Mouse (Mus musculus) forebrain, embryonic 11.5 days (tissue): ENCODE measurements around the gene Lrrn4cl. TPM values are rescaled to one million over a fixed set of nuclear protein-coding genes. Genes with fewer than 3 reads are reported as not detected.
"Not testable (repeated sequence)": the region's sequence is repeated elsewhere in the genome, so short reads cannot be mapped to it uniquely, and the experiment has no call there.

Experiments used
- ATAC-seq: fragments of 200-750 bp; cut with Nextera tagmentation; replicated peaks from 2 replicates; pipeline ENCODE4 v1.8.0; 2017; ENCODE audit warnings: moderate TSS enrichment; ENCODE audit not compliant: low FRiP score
- DNase-seq: peaks from one replicate; pipeline ENCODE4 v3.0.0-alpha.2; 2017; ENCODE audit warnings: low spot score
- H3K27ac ChIP-seq: fragments of 300-500 bp; sonication (generic); 2 replicates; pipeline ENCODE4 v1.5.1; 2014; ENCODE audit warnings: low read depth, low read length
- H3K27me3 ChIP-seq: fragments of 300-500 bp; sonication (generic); 2 replicates; pipeline ENCODE4 v1.6.1; 2014; ENCODE audit warnings: mild to moderate bottlenecking, low read length, mixed read lengths; ENCODE audit not compliant: control insufficient read depth, insufficient read depth
- H3K36me3 ChIP-seq: fragments of 300-500 bp; sonication (generic); 2 replicates; pipeline ENCODE4 v1.6.1; 2014; ENCODE audit warnings: mild to moderate bottlenecking, low read length, moderate library complexity, mixed read lengths; ENCODE audit not compliant: control insufficient read depth, insufficient read depth
- H3K4me1 ChIP-seq: fragments of 300-500 bp; sonication (generic); replicated peaks from 2 replicates; pipeline ENCODE4 v1.6.1; 2014; ENCODE audit warnings: low read length, mixed read lengths; ENCODE audit not compliant: control insufficient read depth, insufficient read depth
- H3K4me2 ChIP-seq: fragments of 300-500 bp; sonication (generic); 2 replicates; pipeline ENCODE4 v1.6.1; 2014; ENCODE audit warnings: low read depth, mild to moderate bottlenecking, low read length, moderate library complexity, mixed read lengths; ENCODE audit not compliant: severe bottlenecking
- H3K4me3 ChIP-seq: fragments of 300-500 bp; sonication (generic); 2 replicates; pipeline ENCODE4 v1.5.1; 2014; ENCODE audit warnings: low read depth, low read length
- H3K9ac ChIP-seq: fragments of 300-500 bp; sonication (generic); 2 replicates; pipeline ENCODE4 v1.6.1; 2014; ENCODE audit warnings: low read length
- H3K9me3 ChIP-seq: fragments of 300-500 bp; sonication (generic); 2 replicates; pipeline ENCODE4 v1.6.1; 2016; ENCODE audit warnings: low read length, mixed read lengths; ENCODE audit not compliant: control insufficient read depth
- WGBS: fragments of 180-500 bp; shearing (Covaris S2); extraction: QIAGEN DNeasy Blood & Tissue Kit; methylation state at CpG from one replicate; pipeline ENCODE4 v1.1.7; 2014; 5-methylcytosine and 5-hydroxymethylcytosine counted together
- microRNA-seq: library from miRNA; unstranded; fragments of <30 nt; microRNA quantifications from one replicate; pipeline ENCODE4, GENCODE M21; 2016; ENCODE audit not compliant: insufficient number of aligned reads
- polyA plus RNA-seq: library from polyadenylated mRNA; unstranded; fragments of >200 nt; fragmentation: Nextera tagmentation; extraction: Ambion mirVana; gene quantifications from 2 replicates; pipeline ENCODE4 v1.2.1, GENCODE M21; 2014

The Lrrn4cl gene
- polyA plus RNA-seq, 1 experiment from 2014 or later, result 0.35 TPM

GRCm38 (mm10) chr19:8897211-8897864 is 46.8 kb downstream of the Lrrn4cl start:
- peaks cover 11% of the 10 kb centered on the region for H3K4me1 ChIP-seq
- not testable (repeated sequence) for H3K36me3 ChIP-seq
- WGBS, result 29% methylated on average over 21 of the region's 21 CpGs

GRCm38 (mm10) chr19:8897865-8898495 is 47.4 kb downstream of the Lrrn4cl start, which contains the start of gene Ganab:
TSS of gene Ganab (plus strand) at chr19:8898071.
- Histone ChIP-seq H3K27ac (peak within 1 kb of the TSS; percentile 55; the same call in 1 of the 2 replicates), H3K36me3 (peaks cover 2% of the 10 kb centered on the region; the same call in 1 of the 2 replicates), H3K9me3 (no peaks in the 10 kb centered on the region), H3K27me3 (no peaks in the 10 kb centered on the region), H3K9ac (peak within 1 kb of the TSS; percentile 79), H3K4me3 (peak within 1 kb of the TSS; percentile 97), H3K4me2 (peak within 1 kb of the TSS; percentile 89), H3K4me1 (peaks cover 11% of the 10 kb centered on the region)
- ATAC-seq (peak; percentile 99), DNase-seq (peak; percentile 98)
- under 1% methylated on average over 53 of the region's 53 CpGs for WGBS

More at GRCm38 (mm10) chr19:8897211-8897864, 46.8 kb downstream of the Lrrn4cl start:
- not testable (repeated sequence) for H3K27me3 ChIP-seq, H3K9me3 ChIP-seq
- DNase-seq, result peak; percentile 66
- Histone ChIP-seq H3K27ac (peak overlapping the region; percentile 37; the same call in 1 of the 2 replicates), H3K4me2 (peak overlapping the region; percentile 89), H3K9ac (peak overlapping the region; percentile 79), H3K4me3 (peak overlapping the region; percentile 97)
- ATAC-seq, result peak; percentile 55

- H3K36me3 ChIP-seq, result peaks cover 2% of the 10 kb centered on the region; the same call in 1 of the 2 replicates
- H3K4me1 ChIP-seq, result peaks cover 11% of the 10 kb centered on the region
- no peak overlapping the region for H3K27ac ChIP-seq
- ATAC-seq (no peak), DNase-seq (no peak)
- 15% methylated on average over 13 of the region's 13 CpGs for WGBS
- H3K9ac ChIP-seq, result peak overlapping the region; percentile 79
- H3K4me3 ChIP-seq, result peak overlapping the region; percentile 97
- H3K27me3 ChIP-seq, result no peaks in the 10 kb centered on the region
- peak overlapping the region; percentile 89 for H3K4me2 ChIP-seq
- H3K9me3 ChIP-seq, result no peaks in the 10 kb centered on the region
These were observed 48.0 kb downstream of the Lrrn4cl start for GRCm38 (mm10) chr19:8898576-8898975.

- peaks cover 2% of the 10 kb centered on the region; the same call in 1 of the 2 replicates for H3K36me3 ChIP-seq
- no peak overlapping the region for H3K27ac ChIP-seq
These were observed 48.5 kb downstream of the Lrrn4cl start for GRCm38 (mm10) chr19:8899079-8899478.

GRCm38 (mm10) chr19:8903412-8903811 is 52.8 kb downstream of the Lrrn4cl start:
- 94% methylated on average over 5 of the region's 5 CpGs for WGBS
- ATAC-seq (no peak), DNase-seq (no peak)
- no peak overlapping the region for H3K4me3 ChIP-seq
- no peaks in the 10 kb centered on the region for H3K27me3 ChIP-seq
- H3K9ac ChIP-seq, result no peak overlapping the region
- peaks cover 12% of the 10 kb centered on the region; the same call in 1 of the 2 replicates for H3K36me3 ChIP-seq
- no peaks in the 10 kb centered on the region for H3K9me3 ChIP-seq
- H3K4me1 ChIP-seq, result peaks cover 6% of the 10 kb centered on the region
- H3K4me2 ChIP-seq, result no peak overlapping the region
- H3K27ac ChIP-seq, result no peak overlapping the region

More at GRCm38 (mm10) chr19:8899079-8899478, 48.5 kb downstream of the Lrrn4cl start:
- WGBS, result 75% methylated on average over 3 of the region's 3 CpGs
- ATAC-seq (no peak), DNase-seq (no peak)
- Histone ChIP-seq H3K4me1 (peaks cover 11% of the 10 kb centered on the region), H3K27me3 (no peaks in the 10 kb centered on the region), H3K9ac (peak overlapping the region; percentile 79), H3K9me3 (no peaks in the 10 kb centered on the region), H3K4me2 (peak overlapping the region; percentile 89), H3K4me3 (peak overlapping the region; percentile 97)

Small RNA genes lying within 50 kb of the gene (microRNA-seq; reads per million reads assigned to microRNA genes)
- not detected for gene Mir5136

Other genes starting within 250 kb of the Lrrn4cl start
- gene Slc22a6, start 232.7 kb upstream of the Lrrn4cl start, polyA plus RNA-seq, result 0.13 and 0.36 TPM in 2 replicates
- 0.13 TPM in 1 of 2 replicates, not detected in the other for gene Chrm1, start 187.0 kb upstream of the Lrrn4cl start, polyA plus RNA-seq
- 132 and 143 TPM in 2 replicates for gene Slc3a2, start 127.4 kb upstream of the Lrrn4cl start, polyA plus RNA-seq
- gene Wdr74, start 114.9 kb upstream of the Lrrn4cl start, polyA plus RNA-seq, result 79.5 and 89.2 TPM in 2 replicates
- 2.3 and 3.1 TPM in 2 replicates for gene 1700092M07Rik, start 110.0 kb upstream of the Lrrn4cl start, polyA plus RNA-seq
- 88.4 and 93.8 TPM in 2 replicates for gene Stx5a, start 109.4 kb upstream of the Lrrn4cl start, polyA plus RNA-seq
- 238 and 247 TPM in 2 replicates for gene Nxf1, start 93.7 kb upstream of the Lrrn4cl start, polyA plus RNA-seq
- 181 and 182 TPM in 2 replicates for gene Tmem223, start 79.8 kb upstream of the Lrrn4cl start, polyA plus RNA-seq
- 38.9 and 49.8 TPM in 2 replicates for gene Tmem179b, start 76.3 kb upstream of the Lrrn4cl start, polyA plus RNA-seq
- 30.9 and 36.7 TPM in 2 replicates for gene Taf6l, start 64.4 kb upstream of the Lrrn4cl start, polyA plus RNA-seq
- gene Polr2g, start 52.2 kb upstream of the Lrrn4cl start, polyA plus RNA-seq, result 151 and 156 TPM in 2 replicates
- gene Zbtb3, start 48.2 kb upstream of the Lrrn4cl start, polyA plus RNA-seq, result 5.4 and 5.9 TPM in 2 replicates
- 75.7 and 80.8 TPM in 2 replicates for gene Ttc9c, start 31.4 kb upstream of the Lrrn4cl start, polyA plus RNA-seq
- 6.7 and 7.8 TPM in 2 replicates for gene Hnrnpul2, start 30.8 kb upstream of the Lrrn4cl start, polyA plus RNA-seq
- not detected in 2 replicates for gene AC129217.1, start 21.0 kb upstream of the Lrrn4cl start, polyA plus RNA-seq
- gene Bscl2, start 13.3 kb upstream of the Lrrn4cl start, polyA plus RNA-seq, result 55.0 and 56.3 TPM in 2 replicates
- gene Gng3, start 11.6 kb upstream of the Lrrn4cl start, polyA plus RNA-seq, result 83.4 and 92.6 TPM in 2 replicates
- gene Ubxn1, start 20.7 kb downstream of the Lrrn4cl start, polyA plus RNA-seq, result 178 and 181 TPM in 2 replicates
- 50.1 and 52.9 TPM in 2 replicates for gene Uqcc3, start 30.2 kb downstream of the Lrrn4cl start, polyA plus RNA-seq
- 110 and 112 TPM in 2 replicates for gene Lbhd1, start 33.0 kb downstream of the Lrrn4cl start, polyA plus RNA-seq
- gene Gm49403, start 33.2 kb downstream of the Lrrn4cl start, polyA plus RNA-seq, result not detected in 2 replicates
- gene 1810009A15Rik, start 38.1 kb downstream of the Lrrn4cl start, polyA plus RNA-seq, result 124 and 131 TPM in 2 replicates
- not detected in 2 replicates for gene Gm49416, start 38.2 kb downstream of the Lrrn4cl start, polyA plus RNA-seq
- 47.7 and 50.9 TPM in 2 replicates for gene Ints5, start 42.2 kb downstream of the Lrrn4cl start, polyA plus RNA-seq
- gene Ganab, start 47.3 kb downstream of the Lrrn4cl start, polyA plus RNA-seq, result 119 and 120 TPM in 2 replicates
- 55.0 and 57.2 TPM in 2 replicates for gene B3gat3, start 69.6 kb downstream of the Lrrn4cl start, polyA plus RNA-seq
- 1.7 and 1.8 TPM in 2 replicates for gene Rom1, start 78.6 kb downstream of the Lrrn4cl start, polyA plus RNA-seq
- 11.2 and 12.2 TPM in 2 replicates for gene Eml3, start 78.8 kb downstream of the Lrrn4cl start, polyA plus RNA-seq
- gene Mta2, start 91.1 kb downstream of the Lrrn4cl start, polyA plus RNA-seq, result 62.6 and 63.2 TPM in 2 replicates
- gene Tut1, start 103.1 kb downstream of the Lrrn4cl start, polyA plus RNA-seq, result 34.4 and 35.5 TPM in 2 replicates
- 467 and 472 TPM in 2 replicates for gene Eef1g, start 116.3 kb downstream of the Lrrn4cl start, polyA plus RNA-seq
- gene Ahnak, start 138.5 kb downstream of the Lrrn4cl start, polyA plus RNA-seq, result 7.1 and 7.3 TPM in 2 replicates
- not detected in 2 replicates for gene Scgb1a1, start 237.2 kb downstream of the Lrrn4cl start, polyA plus RNA-seq